Mouse (Mus musculus) bone marrow macrophage, adult 2 months (primary cell): ENCODE results near the gene Cbl. TPM values are rescaled to one million over a fixed set of nuclear protein-coding genes. Genes with fewer than 3 reads are reported as not detected.
"Not testable (repeated sequence)": the region's sequence is repeated elsewhere in the genome, so short reads cannot be mapped to it uniquely, and the experiment has no call there.

Experiments used
- H3K27ac ChIP-seq: 2 replicates; pipeline ENCODE4 v1.5.1; 2012; ENCODE audit warnings: low read depth, low read length; ENCODE audit not compliant: insufficient read depth
- H3K4me1 ChIP-seq: 2 replicates; pipeline ENCODE4 v1.6.1; 2012; ENCODE audit warnings: low read length; ENCODE audit not compliant: control insufficient read depth, insufficient read depth
- H3K4me3 ChIP-seq: 2 replicates; pipeline ENCODE4 v1.5.1; 2012; ENCODE audit warnings: mild to moderate bottlenecking, low read length, moderate library complexity; ENCODE audit not compliant: insufficient read depth
- CTCF ChIP-seq: IDR thresholded peaks from 2 replicates; pipeline ENCODE4 v1.5.1; 2012; ENCODE audit warnings: low read depth, mild to moderate bottlenecking, low read length, moderate library complexity
- POLR2A ChIP-seq: IDR thresholded peaks from 2 replicates; pipeline ENCODE4 v1.6.1; 2012; ENCODE audit warnings: mild to moderate bottlenecking, low read depth, low read length, borderline replicate concordance
- polyA plus RNA-seq: library from polyadenylated mRNA; stranded (reverse); fragments of >200 nt; gene quantifications from 2 replicates; pipeline ENCODE4 v1.2.4, GENCODE M21; 2012; ENCODE audit not compliant: missing spikeins, insufficient read depth, insufficient read length

Gene Cbl
- polyA plus RNA-seq, 1 experiment: 143 TPM

- H3K4me1 ChIP-seq: peaks cover 27% of the 10 kb centered on the region
- H3K27ac ChIP-seq: no peak overlapping the region
- H3K4me3 ChIP-seq: no peak overlapping the region
- TF ChIP-seq POLR2A: no peak
- TF ChIP-seq CTCF: peak; percentile 86
Observed at GRCm38 (mm10) chr9:44125546-44126428, 108.1 kb downstream of the Cbl start.

- peaks cover 24% of the 10 kb centered on the region for H3K4me1 ChIP-seq
- TF ChIP-seq POLR2A: no peak
- TF ChIP-seq CTCF: no peak
- no peak overlapping the region for H3K27ac ChIP-seq
- H3K4me3 ChIP-seq: no peak overlapping the region
Observed at GRCm38 (mm10) chr9:44125026-44125425, 108.8 kb downstream of the Cbl start.

DNA sequence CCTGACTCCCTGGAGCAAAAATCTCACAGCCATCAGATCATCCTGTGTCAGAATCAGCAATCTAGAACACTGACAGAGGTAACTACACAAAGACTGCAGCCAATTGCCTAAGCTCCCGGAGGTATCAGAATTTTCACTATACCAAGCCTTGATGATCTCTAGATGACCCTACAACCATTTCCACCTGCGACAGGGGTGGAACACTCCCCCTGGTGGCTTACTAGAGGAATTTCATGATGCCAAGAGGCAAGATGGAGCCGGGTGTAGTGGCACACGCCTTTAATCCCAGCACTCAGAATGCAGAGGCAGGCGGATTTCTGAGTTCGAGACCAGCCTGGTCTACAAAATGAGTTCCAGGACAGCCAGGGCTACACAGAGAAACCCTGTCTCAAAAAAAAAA, 109.5 kb downstream of the Cbl start:
- no peak for TF ChIP-seq POLR2A
- TF ChIP-seq CTCF: no peak
- no peak overlapping the region for H3K4me3 ChIP-seq
- no peak overlapping the region for H3K27ac ChIP-seq
- peaks cover 18% of the 10 kb centered on the region for H3K4me1 ChIP-seq

- TF ChIP-seq CTCF: no peak
- no peak for TF ChIP-seq POLR2A
- Histone ChIP-seq H3K4me3 (no peak overlapping the region), H3K4me1 (no peaks in the 10 kb centered on the region), H3K27ac (no peak overlapping the region)
Observed at GRCm38 (mm10) chr9:44119948-44120465, 113.8 kb downstream of the Cbl start.

DNA sequence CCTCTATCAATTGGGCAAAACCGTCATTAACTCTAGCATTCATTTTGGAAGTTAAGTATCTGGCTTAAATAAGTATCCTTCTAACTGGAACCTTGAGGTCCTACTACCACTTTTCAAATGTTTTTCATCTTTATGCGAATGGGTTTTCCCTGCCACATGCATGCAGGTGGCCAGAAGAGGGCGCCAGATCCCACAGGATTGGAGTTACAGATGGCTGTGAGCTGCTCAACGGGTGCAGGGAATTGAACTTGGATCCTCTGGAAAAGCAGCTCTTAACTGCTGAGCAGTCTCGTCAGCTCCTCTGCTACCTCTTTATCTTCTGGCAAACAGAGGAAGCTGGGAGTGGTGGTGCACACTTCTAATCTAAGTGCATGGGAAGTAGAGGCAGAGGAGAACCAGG, 114.8 kb downstream of the Cbl start:
- H3K4me3 ChIP-seq: no peak overlapping the region
- no peak for TF ChIP-seq POLR2A
- TF ChIP-seq CTCF: peak; percentile 73
- H3K27ac ChIP-seq: no peak overlapping the region
- H3K4me1 ChIP-seq: peaks cover 2% of the 10 kb centered on the region; the same call in 1 of the 2 replicates

DNA sequence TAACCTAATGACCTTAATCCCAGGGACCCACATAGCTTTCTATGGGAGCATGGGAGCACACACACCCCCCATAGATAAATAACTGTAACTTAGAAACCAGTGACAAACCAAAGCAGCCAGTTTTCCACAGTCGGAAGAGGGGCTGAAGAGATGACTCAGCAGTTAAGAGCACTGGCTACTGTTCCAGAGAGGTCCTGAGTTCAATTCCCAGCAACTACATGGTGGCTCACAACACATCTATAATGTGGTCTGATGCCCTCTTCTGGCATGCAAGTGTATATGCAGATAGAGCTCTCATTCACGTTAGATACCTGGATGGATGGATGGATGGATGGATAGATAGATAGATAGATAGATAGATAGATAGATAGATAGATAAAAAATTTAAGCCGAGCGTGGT, 117.7 kb downstream of the Cbl start:
- Histone ChIP-seq H3K27ac (no peak overlapping the region), H3K4me1 (peaks cover 2% of the 10 kb centered on the region; the same call in 1 of the 2 replicates), H3K4me3 (no peak overlapping the region)
- TF ChIP-seq POLR2A: no peak
- no peak for TF ChIP-seq CTCF

GRCm38 (mm10) chr9:44115599-44115998, 118.2 kb downstream of the Cbl start:
- TF ChIP-seq CTCF (no peak; the same call in 1 of the 2 replicates), POLR2A (no peak)
- Histone ChIP-seq H3K4me3 (no peak overlapping the region), H3K4me1 (peaks cover 2% of the 10 kb centered on the region; the same call in 1 of the 2 replicates), H3K27ac (no peak overlapping the region)

- Histone ChIP-seq H3K4me1 (peaks cover 5% of the 10 kb centered on the region; the same call in 1 of the 2 replicates), H3K4me3 (no peak overlapping the region), H3K27ac (no peak overlapping the region)
- no peak for TF ChIP-seq POLR2A
Observed at GRCm38 (mm10) chr9:44114453-44114852, 119.4 kb downstream of the Cbl start.

GRCm38 (mm10) chr9:44113105-44113789, 120.6 kb downstream of the Cbl start, which contains the start of the genes Gm49380 and Rnf26:
Gene Gm49380 (minus strand): TSS chr9:44113500.
Gene Rnf26 (minus strand): TSS chr9:44113517.
- H3K4me1 ChIP-seq: peaks cover 6% of the 10 kb centered on the region; the same call in 1 of the 2 replicates
- H3K4me3 ChIP-seq: peak within 1 kb of the TSS; percentile 69
- TF ChIP-seq CTCF: no peak
- TF ChIP-seq POLR2A: no peak
- H3K27ac ChIP-seq: 0 out of 2 replicates have a peak within 1 kb of the TSS, but pooled peaks have one; percentile 8

DNA sequence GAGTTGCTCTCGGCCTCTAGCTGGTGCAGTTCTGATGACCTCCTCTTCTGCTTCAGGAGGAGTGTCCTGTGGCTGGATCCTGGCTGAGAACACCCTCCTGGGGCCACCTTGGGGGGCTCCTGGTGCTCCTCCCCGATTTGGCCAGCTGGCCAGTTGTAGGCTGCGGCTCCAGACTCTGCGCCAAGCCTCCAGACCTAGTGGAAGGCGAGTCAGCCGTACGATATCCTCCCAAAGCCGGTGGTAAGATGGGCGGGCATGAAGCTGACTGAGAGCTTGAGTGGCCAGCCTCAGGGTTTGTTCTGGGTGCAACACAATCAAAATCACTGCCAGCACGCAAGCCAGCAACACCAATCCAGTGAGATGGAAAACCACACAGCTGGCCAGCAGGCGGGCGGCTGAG, 121.9 kb downstream of the Cbl start:
- not testable (repeated sequence) for H3K4me1 ChIP-seq, H3K4me3 ChIP-seq, H3K27ac ChIP-seq
